Comparison of ENCODE assay signal across 8 mouse cellular contexts in genomic region chr11:12038470-12038985, GRCm38 (mm10). TPM values are rescaled to one million over a fixed set of nuclear protein-coding genes. Genes with fewer than 3 reads are reported as not detected.
DNase-seq lines count a peak whose midpoint lies in the region; ATAC-seq and TF ChIP-seq lines count a peak whose summit lies in the region.

TSS of gene Grb10 (minus strand) at chr11:12038683.

- no peaks in the 10 kb centered on the region for H3K9me3 ChIP-seq in neural tube, embryonic 11.5 days (ENCODE audit: control insufficient read depth, low read length)
- no peaks in the 10 kb centered on the region for H3K9me3 ChIP-seq in limb, embryonic 13.5 days

- H3K4me2 ChIP-seq in neural tube, embryonic 11.5 days (ENCODE audit: low read depth) = peak within 1 kb of the TSS; percentile 31
- H3K4me2 ChIP-seq in limb, embryonic 13.5 days (replicated peaks) = peak within 1 kb of the TSS; percentile 65

- 29% methylated on average over 10 of the region's 10 CpGs for WGBS in neural tube, embryonic 11.5 days
- WGBS in limb, embryonic 13.5 days = 32% methylated on average over 10 of the region's 10 CpGs

- peak within 1 kb of the TSS; percentile 75 for H3K4me3 ChIP-seq in neural tube, embryonic 11.5 days (ENCODE audit: low read depth, low read length)
- H3K4me3 ChIP-seq in embryonic fibroblast, embryonic 13.5 days (ENCODE audit: insufficient read depth, low read length) = peak within 1 kb of the TSS; percentile 61
- H3K4me3 ChIP-seq in limb, embryonic 13.5 days = peak within 1 kb of the TSS; percentile 69

- peak within 1 kb of the TSS; percentile 88 for H3K27ac ChIP-seq in neural tube, embryonic 11.5 days (ENCODE audit: low read depth, low read length)
- peak within 1 kb of the TSS; percentile 88 for H3K27ac ChIP-seq in embryonic fibroblast, embryonic 13.5 days (ENCODE audit: insufficient read depth, low read length)
- peak within 1 kb of the TSS; percentile 94 for H3K27ac ChIP-seq in limb, embryonic 13.5 days

- intact Hi-C loops in heart, postnatal 14 days (cut with DNase I) = loop anchor here (2.0 to 5.0 kb wide), 3 partner anchors 61 to 319 kb away; no protein-coding TSS in a partner anchor

- H3K9ac ChIP-seq in neural tube, embryonic 11.5 days (ENCODE audit: low read length) = peak within 1 kb of the TSS; percentile 93
- H3K9ac ChIP-seq in limb, embryonic 13.5 days = peak within 1 kb of the TSS; percentile 99

- H3K27me3 ChIP-seq in neural tube, embryonic 11.5 days (ENCODE audit: control insufficient read depth, insufficient read depth, low read length) = peaks cover 77% of the 10 kb centered on the region
- peaks cover 88% of the 10 kb centered on the region for H3K27me3 ChIP-seq in limb, embryonic 13.5 days

- no peak for TF ChIP-seq CTCF in embryonic fibroblast, embryonic 13.5 days (IDR thresholded peaks at IDR 0.05; ENCODE audit: borderline replicate concordance, insufficient read depth, low read length)

- H3K36me3 ChIP-seq in neural tube, embryonic 11.5 days (ENCODE audit: control insufficient read depth, insufficient read depth, low read length) = no peaks in the 10 kb centered on the region
- no peaks in the 10 kb centered on the region for H3K36me3 ChIP-seq in limb, embryonic 13.5 days

- DNase-seq in neural tube, embryonic 11.5 days (ENCODE audit: low spot score) = peak; percentile 25
- no peak for DNase-seq in neural tube, embryonic 10.5 days (ENCODE audit: extremely low spot score, low spot score)
- DNase-seq in heart, postnatal 14 days = no peak
- no peak for DNase-seq in right cerebral cortex, postnatal 36 days (ENCODE audit: low spot score in 2 of 2)
- DNase-seq in spleen, adult 18-20 months = no peak

- no peak for ATAC-seq in neural tube, embryonic 11.5 days (ENCODE audit: insufficient read depth, low FRiP score, low TSS enrichment)
- no peak for ATAC-seq in limb, embryonic 13.5 days (ENCODE audit: low FRiP score, low read depth)
- ATAC-seq in erythroid progenitor cell, adult 5-6 weeks (replicated peaks; ENCODE audit: low FRiP score, poor library complexity, severe bottlenecking) = no peak

- no peak; the same call in 1 of the 2 replicates for TF ChIP-seq POLR2A in embryonic fibroblast, embryonic 13.5 days (IDR thresholded peaks at IDR 0.05; ENCODE audit: low read depth, low read length)

- no peaks in the 10 kb centered on the region for H3K4me1 ChIP-seq in neural tube, embryonic 11.5 days (ENCODE audit: control insufficient read depth, insufficient read depth, low read length)
- no peaks in the 10 kb centered on the region for H3K4me1 ChIP-seq in embryonic fibroblast, embryonic 13.5 days (ENCODE audit: control insufficient read depth, insufficient read depth, low read length)
- H3K4me1 ChIP-seq in limb, embryonic 13.5 days = peaks cover 11% of the 10 kb centered on the region; the same call in 1 of the 2 replicates

RNA-seq across cellular contexts. Expression of gene Grb10, which starts in this region (rescaled TPM):
- 181 and 191 TPM in 2 replicates for polyA plus RNA-seq in neural tube, embryonic 11.5 days (2014; fragmentation: Nextera tagmentation; extraction: Ambion mirVana)
- 618 and 784 TPM in 2 replicates for polyA plus RNA-seq in embryonic fibroblast, embryonic 13.5 days (2011; ENCODE audit: insufficient read length, low read depth, missing spikeins)
- 100 to 1,000 TPM; 138 to 163 TPM for total RNA-seq in heart, postnatal 14 days (2021)
- 539 and 614 TPM in 2 replicates for polyA plus RNA-seq in limb, embryonic 13.5 days (2015; fragmentation: Nextera tagmentation; extraction: Ambion mirVana)
- 5.9 TPM in 1 of 2 replicates, not detected in the other for total RNA-seq in erythroid progenitor cell, adult 5-6 weeks (2015; ENCODE audit: low replicate concordance)
- 0.39 and 2.1 TPM in 2 replicates for total RNA-seq in erythroid progenitor cell, adult 5-6 weeks (2017; ENCODE audit: low replicate concordance)

Comparison
In these comparisons a context has a peak if more than half of its experiments do, and no peak if none do; other contexts are left out.
1. RNA of gene Grb10 (total RNA-seq): 138 to 163 TPM in heart, postnatal 14 days; 0.39 to 5.9 TPM in erythroid progenitor cell, adult 5-6 weeks; every median in the first group is over 10 times any median in the second.
2. Peak in every context shown above with its lines, with median percentiles within 50 percentile points of each other: H3K27ac ChIP-seq and H3K4me3 ChIP-seq.